Mouse (Mus musculus): ENCODE results near the gene Hba-a1. TPM values are rescaled to one million over a fixed set of nuclear protein-coding genes. Genes with fewer than 3 reads are reported as not detected.
A peak's percentile ranks its signal among the peaks of the same experiment; 100 is the strongest.

The Hba-a1 gene
- polyA plus RNA-seq, 1 experiment from 2014 or later: 3,406 TPM

DNA sequence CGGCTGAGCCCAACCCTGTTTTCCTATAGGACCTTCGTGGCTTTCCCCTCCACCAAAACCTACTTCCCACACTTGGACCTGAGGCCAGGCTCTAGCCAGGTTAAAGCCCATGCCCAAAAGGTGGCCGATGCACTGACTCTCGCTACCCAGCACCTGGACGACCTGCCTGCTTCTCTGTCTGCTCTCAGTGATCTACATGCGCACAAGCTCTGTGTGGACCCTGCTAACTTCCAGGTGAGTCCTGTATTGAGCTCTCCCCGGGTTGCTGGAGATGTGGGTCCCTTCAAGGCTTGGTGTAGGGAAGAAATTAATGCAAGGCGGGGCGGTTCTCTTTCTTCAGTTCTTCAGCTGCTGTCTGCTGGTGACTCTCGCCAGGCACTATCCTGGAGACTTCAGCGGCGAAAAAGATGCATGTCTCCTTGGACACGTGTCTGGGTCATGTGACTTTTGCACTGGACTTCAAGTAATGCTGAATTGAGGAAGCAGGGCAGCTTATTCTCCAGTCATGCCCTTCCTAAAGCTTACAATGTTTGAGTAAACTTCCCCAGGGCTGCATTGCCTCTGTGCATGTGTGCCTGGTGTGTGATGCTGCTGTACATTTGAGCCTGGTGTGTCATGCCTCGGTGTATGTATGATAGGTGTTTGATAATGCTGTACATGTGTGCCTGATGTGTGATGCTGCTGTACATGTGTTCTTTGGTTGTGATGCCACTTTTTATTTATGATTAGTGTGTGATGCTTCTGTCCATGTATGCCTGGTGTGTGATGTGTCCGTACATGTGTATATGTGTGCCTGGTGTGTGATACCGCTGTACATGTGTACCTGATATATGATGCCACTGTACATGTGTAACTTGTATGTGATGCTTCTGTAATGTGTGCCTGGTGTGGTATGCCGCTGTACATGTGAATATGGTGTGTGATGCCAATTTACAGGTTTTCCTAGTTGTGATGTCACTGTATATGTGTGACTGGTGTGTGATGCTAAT lies 17.3 kb downstream of the Hba-a1 start:
- H3K4me3 ChIP-seq: peak overlapping the region; percentile 22; the same call in 1 of the 2 replicates

DNA sequence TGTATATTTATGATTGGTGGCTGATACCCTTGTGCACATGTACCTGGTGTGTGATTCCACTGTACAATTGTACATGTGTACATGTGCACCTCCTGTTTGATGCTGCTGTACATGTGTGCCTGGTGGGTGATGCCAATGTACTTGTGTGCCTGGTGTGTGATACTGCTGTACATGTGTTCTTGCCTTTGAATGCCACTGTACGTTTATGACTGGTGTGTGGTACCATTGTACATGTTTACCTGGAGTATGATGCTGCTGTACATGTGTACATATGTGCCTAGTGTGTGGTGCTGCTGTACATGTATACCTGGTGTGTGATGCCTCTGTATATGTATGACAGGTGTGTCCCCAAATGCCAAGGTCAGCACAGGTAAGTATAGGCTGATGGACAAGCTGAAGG lies 18.2 kb downstream of the Hba-a1 start:
- peaks cover 19% of the 10 kb centered on the region for H3K27me3 ChIP-seq
- WGBS: 76% methylated on average over 1 of the region's 1 CpGs
- H3K36me3 ChIP-seq: no peaks in the 10 kb centered on the region
- no peaks in the 10 kb centered on the region for H3K9me3 ChIP-seq
- H3K9ac ChIP-seq (replicated peaks): no peak overlapping the region
- no peak overlapping the region for H3K27ac ChIP-seq (replicated peaks)
- no peak overlapping the region for H3K4me3 ChIP-seq
- no peaks in the 10 kb centered on the region for H3K4me1 ChIP-seq
- H3K4me2 ChIP-seq (replicated peaks): no peak overlapping the region
- no peak for ATAC-seq (ENCODE audit: low FRiP score, low read depth)

More for the DNA sequence above, 17.3 kb downstream of the Hba-a1 start:
- Histone ChIP-seq H3K27ac (replicated peaks) (no peak overlapping the region), H3K27me3 (peaks cover 19% of the 10 kb centered on the region), H3K9me3 (no peaks in the 10 kb centered on the region), H3K4me2 (replicated peaks) (peak overlapping the region; percentile 48), H3K9ac (replicated peaks) (no peak overlapping the region), H3K36me3 (no peaks in the 10 kb centered on the region), H3K4me1 (no peaks in the 10 kb centered on the region)
- ATAC-seq (ENCODE audit: low FRiP score, low read depth): peak; percentile 47; the same call in 1 of the 2 replicates
- WGBS: 58% methylated on average over 15 of the region's 17 CpGs

DNA sequence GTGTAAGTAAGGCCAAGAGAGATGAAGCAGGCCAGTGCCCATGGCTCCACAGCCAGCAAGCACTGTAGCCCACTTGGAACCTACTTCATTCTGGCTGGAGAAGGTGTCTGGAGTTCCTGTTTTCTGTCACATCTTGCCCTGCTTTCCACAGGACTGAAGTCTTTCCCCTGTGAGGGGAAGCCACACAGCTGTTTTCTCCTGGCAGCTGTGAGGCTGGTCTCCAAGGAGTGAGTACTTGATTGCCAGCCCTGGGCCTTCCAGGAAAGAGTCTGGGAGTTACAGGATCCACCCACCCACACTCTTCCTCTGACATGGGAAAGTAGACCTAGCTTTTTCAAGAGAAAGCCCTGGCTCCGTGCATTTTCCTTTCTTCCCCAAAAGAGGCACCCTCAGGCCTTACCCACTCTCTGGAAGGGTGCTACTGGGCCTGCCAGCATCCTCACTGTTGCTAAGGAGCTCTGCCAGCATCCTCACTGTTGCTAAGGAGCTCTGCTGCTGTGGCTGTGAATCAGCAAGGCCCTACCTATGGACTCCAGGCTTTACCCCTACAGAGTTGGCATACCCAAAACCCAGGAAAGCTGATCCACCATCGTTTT lies 19.6 kb downstream of the Hba-a1 start:
- H3K36me3 ChIP-seq: no peaks in the 10 kb centered on the region
- H3K4me3 ChIP-seq: no peak overlapping the region
- no peak for ATAC-seq (ENCODE audit: low FRiP score, low read depth)
- H3K4me2 ChIP-seq (replicated peaks): no peak overlapping the region
- no peaks in the 10 kb centered on the region for H3K9me3 ChIP-seq
- H3K4me1 ChIP-seq: no peaks in the 10 kb centered on the region; the same call in 1 of the 2 replicates
- WGBS: 49% methylated on average over 2 of the region's 2 CpGs
- H3K27me3 ChIP-seq: peaks cover 19% of the 10 kb centered on the region
- H3K9ac ChIP-seq (replicated peaks): no peak overlapping the region
- no peak overlapping the region for H3K27ac ChIP-seq (replicated peaks)

DNA sequence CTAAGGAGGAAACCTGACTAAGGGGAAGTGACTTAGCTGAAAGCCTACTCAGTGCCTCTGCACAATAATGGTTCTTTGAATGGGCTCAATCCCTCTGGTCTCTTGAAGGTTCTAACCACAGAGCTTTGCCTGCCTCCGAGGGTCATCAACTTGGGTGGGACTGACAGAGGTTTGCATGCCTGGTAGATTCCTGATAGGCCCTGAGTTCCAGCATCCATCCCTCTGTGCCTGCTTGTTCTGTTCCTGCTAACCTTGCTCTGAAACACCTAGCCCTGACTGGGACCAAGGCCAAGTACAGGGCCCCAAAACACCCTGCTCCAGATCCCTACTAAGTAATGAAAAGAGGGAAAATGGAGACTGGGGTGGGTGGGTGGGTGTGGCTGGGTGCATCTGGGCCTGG lies 20.1 kb downstream of the Hba-a1 start:
- no peak for ATAC-seq (ENCODE audit: low FRiP score, low read depth)
- no peak overlapping the region for H3K9ac ChIP-seq (replicated peaks)
- WGBS: 81% methylated on average over 1 of the region's 1 CpGs

DNA sequence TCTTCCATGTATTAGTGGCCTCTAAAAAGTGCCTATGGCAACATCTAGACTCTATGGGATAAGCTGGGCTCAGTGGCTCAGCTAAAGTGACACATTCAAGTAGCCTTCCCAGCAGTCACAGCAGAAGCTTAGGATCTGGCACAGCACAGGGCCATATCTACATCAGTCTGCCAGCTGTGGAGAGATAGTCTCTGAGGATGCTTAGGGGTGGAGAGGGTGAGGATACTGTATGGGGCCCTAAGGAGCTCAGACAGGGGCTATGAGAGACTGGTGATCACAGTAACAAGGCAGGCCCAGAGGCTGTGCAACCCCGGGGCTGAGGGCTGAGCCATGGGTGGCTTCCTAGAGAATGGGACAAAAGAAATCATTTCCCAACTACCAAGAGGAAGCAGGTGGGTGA lies 23.7 kb downstream of the Hba-a1 start:
- WGBS: 79% methylated on average over 1 of the region's 1 CpGs
- no peak overlapping the region for H3K9ac ChIP-seq (replicated peaks)
- H3K4me3 ChIP-seq: no peak overlapping the region
- H3K27ac ChIP-seq (replicated peaks): no peak overlapping the region
- ATAC-seq (ENCODE audit: low FRiP score, low read depth): no peak
- no peak overlapping the region for H3K4me2 ChIP-seq (replicated peaks)
- H3K9me3 ChIP-seq: no peaks in the 10 kb centered on the region
- no peaks in the 10 kb centered on the region for H3K36me3 ChIP-seq
- no peaks in the 10 kb centered on the region; the same call in 1 of the 2 replicates for H3K4me1 ChIP-seq
- peaks cover 2% of the 10 kb centered on the region; the same call in 1 of the 2 replicates for H3K27me3 ChIP-seq

More for the DNA sequence above, 20.1 kb downstream of the Hba-a1 start:
- H3K4me1 ChIP-seq: no peaks in the 10 kb centered on the region; the same call in 1 of the 2 replicates
- peaks cover 19% of the 10 kb centered on the region for H3K27me3 ChIP-seq
- no peak overlapping the region for H3K4me3 ChIP-seq
- H3K9me3 ChIP-seq: no peaks in the 10 kb centered on the region
- H3K36me3 ChIP-seq: no peaks in the 10 kb centered on the region
- H3K27ac ChIP-seq (replicated peaks): no peak overlapping the region
- H3K4me2 ChIP-seq (replicated peaks): no peak overlapping the region

DNA sequence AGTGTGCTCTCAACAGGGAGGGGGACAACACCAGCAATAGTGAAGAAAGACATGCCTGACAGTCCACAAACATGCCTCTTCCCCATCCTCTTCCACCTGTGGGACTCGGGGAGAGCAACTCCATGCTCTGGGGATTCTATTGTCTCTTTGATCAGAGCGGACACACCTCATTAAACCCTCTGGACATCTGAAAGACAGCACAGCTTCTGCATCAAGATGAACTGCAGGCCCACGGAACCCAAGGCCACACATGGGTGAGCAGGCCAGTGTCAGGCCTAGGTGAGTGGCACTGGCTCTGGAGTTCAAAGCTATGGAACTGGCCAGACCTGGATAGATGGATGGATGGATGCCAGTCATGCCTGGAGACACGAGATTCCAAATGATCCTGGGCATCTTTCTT lies 26.1 kb downstream of the Hba-a1 start:
- H3K27me3 ChIP-seq: no peaks in the 10 kb centered on the region
- no peaks in the 10 kb centered on the region; the same call in 1 of the 2 replicates for H3K4me1 ChIP-seq
- no peaks in the 10 kb centered on the region for H3K36me3 ChIP-seq
- no peak overlapping the region for H3K9ac ChIP-seq (replicated peaks)
- 48% methylated on average over 4 of the region's 4 CpGs for WGBS
- no peak overlapping the region for H3K4me3 ChIP-seq
- no peak for ATAC-seq (ENCODE audit: low FRiP score, low read depth)
- H3K9me3 ChIP-seq: no peaks in the 10 kb centered on the region
- no peak overlapping the region for H3K4me2 ChIP-seq (replicated peaks)
- H3K27ac ChIP-seq (replicated peaks): no peak overlapping the region

DNA sequence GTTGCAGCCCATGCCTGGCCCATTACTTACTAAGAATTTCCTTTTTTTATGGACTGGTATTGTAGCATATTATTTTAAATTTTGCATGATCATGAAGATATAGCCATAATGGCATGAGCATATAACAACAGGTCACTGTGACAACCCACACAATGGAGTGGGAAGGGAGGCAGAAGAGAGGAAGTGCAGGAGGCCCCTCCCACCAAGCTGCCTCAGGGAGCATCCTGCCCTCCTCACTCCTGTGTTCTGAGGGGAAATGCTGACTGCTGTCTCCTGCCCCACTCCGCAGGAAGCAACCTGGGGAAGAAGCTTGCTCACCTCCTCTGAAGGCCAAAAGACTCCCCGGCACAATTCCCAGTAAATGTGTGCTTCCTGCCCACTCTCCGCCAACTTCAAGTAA lies 26.6 kb downstream of the Hba-a1 start:
- Histone ChIP-seq H3K9me3 (no peaks in the 10 kb centered on the region), H3K27ac (replicated peaks) (no peak overlapping the region), H3K36me3 (no peaks in the 10 kb centered on the region), H3K4me2 (replicated peaks) (no peak overlapping the region), H3K4me3 (no peak overlapping the region), H3K9ac (replicated peaks) (no peak overlapping the region), H3K4me1 (no peaks in the 10 kb centered on the region; the same call in 1 of the 2 replicates), H3K27me3 (no peaks in the 10 kb centered on the region)
- WGBS: 85% methylated on average over 3 of the region's 3 CpGs
- no peak for ATAC-seq (ENCODE audit: low FRiP score, low read depth)

DNA sequence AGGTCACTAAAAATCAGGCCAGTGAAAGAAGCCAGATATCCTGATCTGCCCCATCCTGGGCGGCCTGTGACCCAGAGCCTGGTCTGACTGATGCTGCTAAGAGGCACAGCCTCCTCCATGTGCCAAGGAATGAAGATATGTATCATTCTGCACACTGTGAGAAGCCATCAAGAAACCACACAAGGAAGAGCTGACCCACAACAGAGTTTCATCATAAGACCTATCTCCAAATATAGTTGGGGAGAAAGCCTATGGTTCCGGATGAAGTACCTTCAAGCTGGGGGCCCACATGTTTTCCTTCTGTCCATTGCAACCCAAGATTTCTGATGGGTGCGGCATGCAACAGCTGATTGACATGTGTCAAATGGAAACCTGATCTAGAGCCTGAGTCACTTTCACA lies 32.7 kb downstream of the Hba-a1 start:
- Histone ChIP-seq H3K4me2 (replicated peaks) (no peak overlapping the region), H3K27me3 (no peaks in the 10 kb centered on the region), H3K36me3 (no peaks in the 10 kb centered on the region), H3K9ac (replicated peaks) (no peak overlapping the region), H3K9me3 (no peaks in the 10 kb centered on the region), H3K4me3 (no peak overlapping the region), H3K27ac (replicated peaks) (no peak overlapping the region), H3K4me1 (no peaks in the 10 kb centered on the region)
- 79% methylated on average over 3 of the region's 3 CpGs for WGBS
- ATAC-seq (ENCODE audit: low FRiP score, low read depth): no peak

DNA sequence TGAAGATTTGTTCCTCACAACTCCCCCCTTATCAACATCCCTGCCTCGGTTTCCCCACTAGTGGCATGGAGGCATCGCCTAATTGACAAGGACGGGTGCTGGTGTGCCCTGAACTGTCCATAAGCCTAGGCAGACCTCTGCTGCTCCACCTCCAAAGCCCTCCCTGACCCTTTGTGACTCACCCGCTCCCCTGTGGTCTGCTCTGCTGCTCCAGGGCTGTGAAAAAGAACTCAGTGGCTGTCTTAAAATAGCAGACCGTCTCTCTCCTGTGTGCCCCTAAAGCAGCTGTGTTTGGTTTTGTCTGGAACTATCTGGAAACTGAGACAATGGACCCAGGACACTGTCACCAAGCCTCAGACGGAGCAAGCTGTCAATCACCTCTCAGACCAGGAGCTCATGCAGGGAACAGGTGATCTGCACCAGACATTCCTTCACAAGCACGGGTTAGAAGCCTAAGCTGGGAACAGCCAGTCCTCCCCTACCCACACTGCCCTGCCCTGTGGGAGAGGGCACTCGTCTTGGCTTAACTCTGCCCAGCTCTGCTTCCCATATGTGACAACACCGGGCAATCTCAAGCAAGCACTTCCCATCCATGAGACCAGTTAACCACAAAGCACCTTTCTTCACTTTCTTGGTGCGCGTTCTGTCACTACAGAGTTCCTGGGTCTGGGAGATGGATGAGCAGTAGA lies 37.3 kb downstream of the Hba-a1 start:
- Histone ChIP-seq H3K36me3 (no peaks in the 10 kb centered on the region), H3K9ac (replicated peaks) (no peak overlapping the region), H3K4me3 (no peak overlapping the region), H3K4me1 (no peaks in the 10 kb centered on the region), H3K27me3 (no peaks in the 10 kb centered on the region), H3K9me3 (no peaks in the 10 kb centered on the region), H3K27ac (replicated peaks) (no peak overlapping the region), H3K4me2 (replicated peaks) (no peak overlapping the region)
- no peak for ATAC-seq (ENCODE audit: low FRiP score, low read depth)
- WGBS: 65% methylated on average over 11 of the region's 11 CpGs

DNA sequence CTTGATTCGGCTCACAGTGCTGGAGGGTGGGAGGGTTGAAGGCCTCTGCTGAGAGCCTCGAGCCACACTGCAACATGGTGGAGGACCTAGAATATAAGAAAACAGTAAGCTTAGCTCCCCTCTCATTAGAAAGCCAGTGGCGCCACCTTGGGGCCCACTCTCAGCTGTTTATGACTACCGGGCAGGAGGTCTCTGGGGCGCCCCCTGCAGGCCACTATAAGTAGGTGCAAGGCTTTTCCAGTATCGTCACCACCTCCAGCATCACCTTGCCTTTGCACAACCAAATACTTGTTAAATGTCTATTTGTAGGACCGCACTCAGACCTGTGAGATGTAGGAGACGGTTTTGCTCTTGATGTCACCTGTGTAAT lies 37.9 kb downstream of the Hba-a1 start:
- no peak overlapping the region for H3K9ac ChIP-seq (replicated peaks)
- no peak for ATAC-seq (ENCODE audit: low FRiP score, low read depth)
- no peak overlapping the region for H3K4me3 ChIP-seq
- no peaks in the 10 kb centered on the region for H3K27me3 ChIP-seq
- no peak overlapping the region for H3K4me2 ChIP-seq (replicated peaks)
- 39% methylated on average over 8 of the region's 8 CpGs for WGBS
- H3K27ac ChIP-seq (replicated peaks): no peak overlapping the region
- H3K36me3 ChIP-seq: no peaks in the 10 kb centered on the region
- H3K9me3 ChIP-seq: no peaks in the 10 kb centered on the region
- no peaks in the 10 kb centered on the region for H3K4me1 ChIP-seq

DNA sequence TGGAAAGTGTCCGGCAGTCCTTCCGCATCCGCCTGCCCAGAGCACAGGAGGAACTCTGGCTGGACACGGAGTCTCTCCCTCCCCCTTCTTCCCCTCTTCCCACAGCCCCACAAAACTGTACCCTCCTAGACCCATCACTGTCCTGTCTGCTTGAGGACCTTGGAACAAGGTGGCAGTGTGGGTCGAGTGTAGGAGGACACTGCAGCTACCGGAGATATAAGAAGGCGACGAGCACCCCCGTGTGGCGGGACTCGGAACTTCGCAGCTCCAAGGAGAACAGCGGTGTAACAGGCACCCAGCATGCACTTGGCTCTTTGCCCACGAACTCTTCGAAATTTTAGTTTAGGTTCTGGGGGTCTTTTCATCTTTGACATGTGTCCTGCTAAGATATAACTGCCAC lies 41.3 kb downstream of the Hba-a1 start:
- WGBS: 14% methylated on average over 15 of the region's 15 CpGs
- Histone ChIP-seq H3K27me3 (0 out of 2 replicates have a peak, but pooled peaks cover 3% of the 10 kb centered on the region), H3K4me2 (replicated peaks) (peak overlapping the region; percentile 26; the same call in 1 of the 2 replicates), H3K4me1 (no peaks in the 10 kb centered on the region), H3K4me3 (no peak overlapping the region), H3K9ac (replicated peaks) (no peak overlapping the region), H3K27ac (replicated peaks) (no peak overlapping the region), H3K36me3 (no peaks in the 10 kb centered on the region), H3K9me3 (no peaks in the 10 kb centered on the region)
- peak; percentile 90 for ATAC-seq (ENCODE audit: low FRiP score, low read depth)

DNA sequence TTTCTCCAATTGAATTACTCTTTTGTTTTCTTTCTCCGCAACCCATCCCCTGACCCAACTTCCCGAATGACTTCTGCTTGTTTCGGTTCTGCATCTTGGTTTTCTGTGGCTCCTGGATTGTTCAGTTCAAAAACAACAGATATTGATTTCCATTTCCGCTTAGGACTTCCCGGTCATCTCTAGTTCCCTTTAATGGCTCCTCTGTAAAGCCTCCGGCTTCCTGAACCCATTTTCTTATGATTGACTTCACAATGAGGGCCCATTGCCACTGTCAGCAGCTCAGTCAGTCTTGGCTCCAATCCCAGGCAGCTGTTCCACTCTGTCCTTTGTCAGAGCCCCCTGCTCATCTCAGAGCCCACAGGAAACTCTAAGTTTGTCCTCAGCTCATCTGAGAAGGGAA lies 47.8 kb downstream of the Hba-a1 start:
- H3K27ac ChIP-seq (replicated peaks): no peak overlapping the region
- H3K9me3 ChIP-seq: no peaks in the 10 kb centered on the region
- H3K27me3 ChIP-seq: 0 out of 2 replicates have a peak, but pooled peaks cover 3% of the 10 kb centered on the region
- no peak overlapping the region for H3K9ac ChIP-seq (replicated peaks)
- no peaks in the 10 kb centered on the region for H3K4me1 ChIP-seq
- no peak for ATAC-seq (ENCODE audit: low FRiP score, low read depth)
- no peak overlapping the region for H3K4me2 ChIP-seq (replicated peaks)
- no peak overlapping the region for H3K4me3 ChIP-seq
- H3K36me3 ChIP-seq: no peaks in the 10 kb centered on the region
- WGBS: 67% methylated on average over 6 of the region's 6 CpGs
